Mouse (Mus musculus): ENCODE measurements around the gene Rfesd.

Gene Rfesd

DNA sequence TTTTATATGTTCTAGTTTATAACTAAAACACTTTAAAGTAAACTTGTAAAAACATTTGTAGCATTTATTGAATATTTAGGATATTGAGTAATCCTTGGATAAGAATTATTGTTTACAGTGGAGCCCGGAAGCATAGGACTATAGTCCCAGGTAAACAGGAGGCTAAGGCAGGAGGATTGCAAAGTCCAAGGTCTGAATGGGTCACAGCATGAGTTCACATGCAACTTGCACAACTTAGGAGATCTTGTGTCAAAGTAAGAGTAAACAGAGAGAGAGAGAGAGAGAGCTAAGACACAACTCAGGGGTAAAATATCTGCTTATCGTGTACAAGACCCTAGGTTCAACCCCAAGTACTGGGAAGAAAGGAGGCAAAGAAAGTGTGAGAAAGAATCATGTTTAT lies 41.9 kb downstream of the Rfesd start:
- DNase-seq (ENCODE audit: low spot score), result no peak

DNA sequence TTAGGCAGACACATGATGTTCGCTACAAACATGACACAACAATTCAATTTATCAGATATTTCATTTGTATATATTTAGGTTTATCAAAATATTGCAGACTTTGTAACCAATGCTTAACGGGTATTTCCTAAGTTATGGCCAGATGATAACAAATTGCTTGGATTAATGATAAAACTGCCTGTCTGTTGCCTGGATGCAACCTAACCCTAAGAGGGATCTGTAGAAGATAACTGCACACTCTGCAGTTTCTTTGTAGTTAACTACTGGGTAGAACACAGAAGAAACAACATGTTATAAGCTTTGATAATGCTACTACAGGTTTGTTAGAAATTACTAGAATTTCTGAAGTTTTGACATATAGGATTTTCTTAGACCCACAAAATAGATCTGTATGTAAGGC lies 42.3 kb downstream of the Rfesd start:
- no peak for DNase-seq (ENCODE audit: low spot score)

DNA sequence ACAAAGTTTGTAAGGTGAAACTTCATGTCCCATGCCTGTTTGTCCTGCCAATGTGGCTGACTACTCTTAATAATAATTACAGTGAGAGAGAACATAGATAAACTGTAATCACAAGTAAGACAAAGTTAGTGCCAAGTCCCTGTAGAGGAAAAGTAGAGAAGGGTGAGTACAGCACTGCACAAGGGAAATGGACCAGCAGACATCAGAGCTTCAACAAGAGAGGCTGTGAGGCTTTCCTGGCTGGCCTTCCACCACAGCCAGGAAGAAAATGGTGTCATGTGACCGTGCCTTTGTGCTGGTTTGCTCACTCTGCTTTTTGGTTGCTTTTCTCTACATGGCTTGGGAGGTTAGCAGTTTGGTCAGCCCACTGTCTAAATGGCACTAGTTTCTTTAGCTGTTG lies 42.9 kb downstream of the Rfesd start:
- no peak for DNase-seq (ENCODE audit: low spot score)

- DNase-seq (ENCODE audit: low spot score), result no peak
These were observed 44.0 kb downstream of the Rfesd start for GRCm38 (mm10) chr13:75974481-75974880.

GRCm38 (mm10) chr13:75966850-75967249 lies 51.7 kb downstream of the Rfesd start, which contains the start of gene Spata9:
Gene Spata9 (plus strand): TSS chr13:75967150.
- no peak for DNase-seq (ENCODE audit: low spot score)

GRCm38 (mm10) chr13:75955357-75955992 lies 63.0 kb downstream of the Rfesd start:
- DNase-seq (ENCODE audit: low spot score), result no peak
